8 mouse cellular contexts compared by ENCODE assay signal in genomic region chr6:86823051-86823431, GRCm38 (mm10). TPM values are rescaled to one million over a fixed set of nuclear protein-coding genes. Genes with fewer than 3 reads are reported as not detected.
DNase-seq lines count a peak whose midpoint lies in the region; ATAC-seq and TF ChIP-seq lines count a peak whose summit lies in the region.

No protein-coding gene starts in this region.

- TF ChIP-seq POLR2A in cerebellum, adult 2 months (IDR thresholded peaks at IDR 0.05; ENCODE audit: borderline replicate concordance, insufficient read depth, low read length): no peak

- no peak overlapping the region for H3K9ac ChIP-seq in intestine, embryonic 15.5 days
- H3K9ac ChIP-seq in stomach, embryonic 14.5 days (replicated peaks; ENCODE audit: low read depth, low read length): no peak overlapping the region

- peak overlapping the region; percentile 92 for H3K27ac ChIP-seq in cerebellum, adult 2 months (ENCODE audit: insufficient read depth, low read length)
- H3K27ac ChIP-seq in layer of hippocampus, adult 2 months: peak overlapping the region; percentile 94
- H3K27ac ChIP-seq in intestine, embryonic 15.5 days: no peak overlapping the region
- no peak overlapping the region for H3K27ac ChIP-seq in stomach, embryonic 14.5 days (ENCODE audit: low read length)

- ATAC-seq in intestine, embryonic 15.5 days: no peak
- ATAC-seq in stomach, embryonic 14.5 days (ENCODE audit: insufficient number of reproducible peaks, insufficient read depth, low FRiP score, low read depth): 0 out of 2 replicates have a peak, but pooled peaks have one; percentile 7
- no peak for ATAC-seq in megakaryocyte-erythroid progenitor cell, adult 5-6 weeks (replicated peaks; ENCODE audit: low FRiP score, low TSS enrichment, poor library complexity, severe bottlenecking)

- no peak for TF ChIP-seq CTCF in cerebellum, adult 2 months (IDR thresholded peaks at IDR 0.05; ENCODE audit: borderline replicate concordance, insufficient read depth, low read depth, low read length)
- TF ChIP-seq CTCF in layer of hippocampus, adult 2 months (conservative IDR thresholded peaks at IDR 0.05): peak; percentile 43

- DNase-seq in cerebellum, adult 2 months: no peak
- DNase-seq in cerebellum, adult 8-10 months: no peak
- no peak for DNase-seq in layer of hippocampus, adult 2 months (ENCODE audit: low spot score in 2 of 2)
- no peak for DNase-seq in layer of hippocampus, postnatal 10 days (ENCODE audit: low spot score in 2 of 2)
- no peak for DNase-seq in spleen, postnatal 14 days (ENCODE audit: low spot score in 2 of 2)

- 40% methylated on average over 9 of the region's 9 CpGs for WGBS in cerebellum, adult 2 months
- 33% methylated on average over 9 of the region's 9 CpGs for WGBS in intestine, embryonic 15.5 days
- 29% methylated on average over 9 of the region's 9 CpGs for WGBS in stomach, embryonic 14.5 days

- peaks cover 15% of the 10 kb centered on the region for H3K4me1 ChIP-seq in cerebellum, adult 2 months (ENCODE audit: control insufficient read depth, insufficient read depth, low read length)
- 0 out of 2 replicates have a peak, but pooled peaks cover 5% of the 10 kb centered on the region for H3K4me1 ChIP-seq in intestine, embryonic 15.5 days (replicated peaks)
- 0 out of 2 replicates have a peak, but pooled peaks cover 3% of the 10 kb centered on the region for H3K4me1 ChIP-seq in stomach, embryonic 14.5 days (ENCODE audit: control insufficient read depth, insufficient read depth, low read length)

- H3K4me3 ChIP-seq in cerebellum, adult 2 months (replicated peaks; ENCODE audit: insufficient read depth, low read depth, low read length): peak overlapping the region; percentile 49
- peak overlapping the region; percentile 55 for H3K4me3 ChIP-seq in layer of hippocampus, adult 2 months
- no peak overlapping the region for H3K4me3 ChIP-seq in intestine, embryonic 15.5 days (replicated peaks)
- H3K4me3 ChIP-seq in stomach, embryonic 14.5 days (ENCODE audit: low read depth, low read length): no peak overlapping the region

- H3K9me3 ChIP-seq in intestine, embryonic 15.5 days: no peaks in the 10 kb centered on the region
- no peaks in the 10 kb centered on the region for H3K9me3 ChIP-seq in stomach, embryonic 14.5 days (ENCODE audit: control insufficient read depth, low read depth, low read length)

- H3K27me3 ChIP-seq in cerebellum, adult 2 months (ENCODE audit: control insufficient read depth, insufficient read depth, low read length): no peaks in the 10 kb centered on the region
- peaks cover 4% of the 10 kb centered on the region; the same call in 1 of the 2 replicates for H3K27me3 ChIP-seq in intestine, embryonic 15.5 days (replicated peaks)
- H3K27me3 ChIP-seq in stomach, embryonic 14.5 days (ENCODE audit: control insufficient read depth, insufficient read depth, low read length): no peaks in the 10 kb centered on the region

- H3K36me3 ChIP-seq in intestine, embryonic 15.5 days: no peaks in the 10 kb centered on the region
- H3K36me3 ChIP-seq in stomach, embryonic 14.5 days (ENCODE audit: control insufficient read depth, insufficient read depth, low read length): no peaks in the 10 kb centered on the region

- peak overlapping the region; percentile 68 for H3K4me2 ChIP-seq in intestine, embryonic 15.5 days (replicated peaks)
- H3K4me2 ChIP-seq in stomach, embryonic 14.5 days (replicated peaks; ENCODE audit: low read depth, low read length): peak overlapping the region; percentile 37; the same call in 1 of the 2 replicates

RNA-seq across cellular contexts. Expression of gene Aak1, which starts 26.3 kb away (rescaled TPM):
- 152 and 165 TPM in 2 replicates for polyA plus RNA-seq in cerebellum, adult 2 months (2012; rRNA removed)
- 100 to 1,000 TPM; 445 to 462 TPM for total RNA-seq in layer of hippocampus, adult 2 months (2021)
- total RNA-seq in layer of hippocampus, postnatal 10 days (2021): 100 to 1,000 TPM; 276 to 295 TPM
- polyA plus RNA-seq in intestine, embryonic 15.5 days (2015; fragmentation: Nextera tagmentation; extraction: Ambion mirVana): 13.7 and 14.8 TPM in 2 replicates
- polyA plus RNA-seq in stomach, embryonic 14.5 days (2014; fragmentation: Nextera tagmentation; extraction: Ambion mirVana): 21.3 and 28.6 TPM in 2 replicates
- 23.7 and 33.3 TPM in 2 replicates for total RNA-seq in megakaryocyte-erythroid progenitor cell, adult 5-6 weeks (2014; fragmentation: Nextera tagmentation)
- 7.0 and 7.9 TPM in 2 replicates for total RNA-seq in megakaryocyte-erythroid progenitor cell, adult 5-6 weeks (2017)

RNA-seq across cellular contexts. Expression of gene Anxa4, which starts 29.7 kb away (rescaled TPM):
- 7.3 and 8.1 TPM in 2 replicates for polyA plus RNA-seq in cerebellum, adult 2 months (2012; rRNA removed)
- 1 to 10 TPM; 4.6 to 4.8 TPM for total RNA-seq in layer of hippocampus, adult 2 months (2021)
- total RNA-seq in layer of hippocampus, postnatal 10 days (2021): 1 to 10 TPM; 6.1 to 6.4 TPM
- polyA plus RNA-seq in intestine, embryonic 15.5 days (2015; fragmentation: Nextera tagmentation; extraction: Ambion mirVana): 345 and 376 TPM in 2 replicates
- polyA plus RNA-seq in stomach, embryonic 14.5 days (2014; fragmentation: Nextera tagmentation; extraction: Ambion mirVana): 79.7 and 93.9 TPM in 2 replicates
- 8.7 and 10.9 TPM in 2 replicates for total RNA-seq in megakaryocyte-erythroid progenitor cell, adult 5-6 weeks (2014; fragmentation: Nextera tagmentation)
- total RNA-seq in megakaryocyte-erythroid progenitor cell, adult 5-6 weeks (2017): 15.2 and 19.4 TPM in 2 replicates

Comparison
In these comparisons a context has a peak if more than half of its experiments do, and no peak if none do; other contexts are left out.
1. H3K27ac ChIP-seq: peak in cerebellum, adult 2 months (single experiment) and layer of hippocampus, adult 2 months (single experiment); none in intestine, embryonic 15.5 days (single experiment) and stomach, embryonic 14.5 days (single experiment).
2. H3K4me3 ChIP-seq: peak in cerebellum, adult 2 months (single experiment) and layer of hippocampus, adult 2 months (single experiment); none in intestine, embryonic 15.5 days (single experiment) and stomach, embryonic 14.5 days (single experiment).
3. RNA of gene Aak1, which starts 26.3 kb away (total RNA-seq): 445 to 462 TPM in layer of hippocampus, adult 2 months and 276 to 295 TPM in layer of hippocampus, postnatal 10 days; 7.0 to 33.3 TPM in megakaryocyte-erythroid progenitor cell, adult 5-6 weeks; every median in the first group is over 4 times any median in the second.